Mouse (Mus musculus) CH12.LX (cell line): ENCODE measurements around the gene Gfy.

ENCODE experiments used
- CTCF ChIP-seq, 2 experiments: IDR thresholded peaks in 1 of 2; conservative IDR thresholded peaks in 1 of 2; 2 replicates each; pipeline ENCODE4 v1.5.1; 2011 to 2012; ENCODE audit warnings: low read depth in 2 of 2, low read length in 2 of 2, improper control_type of control experiment in 1 of 2, inconsistent platforms in 1 of 2, mild to moderate bottlenecking in 1 of 2, moderate library complexity in 1 of 2
- NELFE ChIP-seq: IDR thresholded peaks from 2 replicates; pipeline ENCODE4 v1.6.1; 2011; ENCODE audit warnings: low read depth, low read length, improper control_type of control experiment
- NRF1 ChIP-seq: IDR thresholded peaks from 2 replicates; pipeline ENCODE4 v1.6.1; 2014; ENCODE audit warnings: low read depth, mild to moderate bottlenecking, inconsistent platforms, low read length, improper control_type of control experiment, moderate library complexity
- POLR2A ChIP-seq: IDR thresholded peaks from 2 replicates; pipeline ENCODE4 v1.6.1; 2011; ENCODE audit warnings: low read depth, mild to moderate bottlenecking, improper control_type of control experiment, low read length
- SIN3A ChIP-seq: IDR thresholded peaks from 2 replicates; pipeline ENCODE4 v1.6.1; 2012; ENCODE audit warnings: low read length, improper control_type of control experiment, inconsistent platforms
- SMC3 ChIP-seq: IDR thresholded peaks from 2 replicates; pipeline ENCODE4 v1.6.1; 2011; ENCODE audit warnings: low read depth, low read length, improper control_type of control experiment
- ZNF384 ChIP-seq: IDR thresholded peaks from 2 replicates; pipeline ENCODE4 v1.6.1; 2012; ENCODE audit warnings: low read depth, low read length, improper control_type of control experiment, inconsistent platforms

- TF ChIP-seq NELFE (no peak), NRF1 (no peak), SIN3A (no peak), CTCF (conservative IDR thresholded peaks at IDR 0.05 in 1 of 2, IDR thresholded peaks at IDR 0.05 in 1 of 2; ENCODE audit: low read depth in 2 of 2, low read length in 2 of 2) (no peak), POLR2A (no peak), SMC3 (no peak), ZNF384 (no peak)
These were observed 16.8 kb downstream of the Gfy start for GRCm38 (mm10) chr7:45162551-45162950.
